Mouse (Mus musculus): ENCODE results near the gene Prcp. TPM values are rescaled to one million over a fixed set of nuclear protein-coding genes. Genes with fewer than 3 reads are reported as not detected.

Gene Prcp
- polyA plus RNA-seq, 1 experiment from 2014 or later: 14.5 TPM

GRCm38 (mm10) chr7:92848246-92848645 lies 26.0 kb upstream of the Prcp start:
- no peaks in the 10 kb centered on the region for H3K9me3 ChIP-seq (replicated peaks; ENCODE audit: control insufficient read depth, low read length)
- DNase-seq (ENCODE audit: low spot score) (no peak), ATAC-seq (no peak)
- H3K4me3 ChIP-seq (ENCODE audit: low read depth, low read length): no peak overlapping the region
- H3K9ac ChIP-seq (ENCODE audit: low read length): no peak overlapping the region
- H3K27ac ChIP-seq (ENCODE audit: low read depth, low read length): no peak overlapping the region
- 89% methylated on average over 3 of the region's 3 CpGs for WGBS
- no peaks in the 10 kb centered on the region for H3K4me1 ChIP-seq (ENCODE audit: control insufficient read depth, insufficient read depth, low read length)
- no peaks in the 10 kb centered on the region for H3K36me3 ChIP-seq (ENCODE audit: control insufficient read depth, insufficient read depth, low read length)
- H3K4me2 ChIP-seq (ENCODE audit: low read length): no peak overlapping the region
- H3K27me3 ChIP-seq (replicated peaks; ENCODE audit: control insufficient read depth, insufficient read depth, low read length): no peaks in the 10 kb centered on the region

GRCm38 (mm10) chr7:92866526-92866925 lies 7.7 kb upstream of the Prcp start:
- DNase-seq (ENCODE audit: low spot score): peak; percentile 82
- H3K4me2 ChIP-seq (ENCODE audit: low read length): no peak overlapping the region
- 25% methylated on average over 2 of the region's 2 CpGs for WGBS

GRCm38 (mm10) chr7:92870161-92870560 lies 4.1 kb upstream of the Prcp start:
- 72% methylated on average over 3 of the region's 3 CpGs for WGBS
- H3K4me3 ChIP-seq (ENCODE audit: low read depth, low read length): no peak overlapping the region
- ATAC-seq: no peak
- H3K9ac ChIP-seq (ENCODE audit: low read length): no peak overlapping the region
- no peak overlapping the region for H3K4me2 ChIP-seq (ENCODE audit: low read length)
- no peaks in the 10 kb centered on the region for H3K9me3 ChIP-seq (replicated peaks; ENCODE audit: control insufficient read depth, low read length)
- peak; percentile 65 for DNase-seq (ENCODE audit: low spot score)
- H3K27me3 ChIP-seq (replicated peaks; ENCODE audit: control insufficient read depth, insufficient read depth, low read length): no peaks in the 10 kb centered on the region
- H3K27ac ChIP-seq (ENCODE audit: low read depth, low read length): no peak overlapping the region
- 0 out of 2 replicates have a peak, but pooled peaks cover 2% of the 10 kb centered on the region for H3K4me1 ChIP-seq (ENCODE audit: control insufficient read depth, insufficient read depth, low read length)
- H3K36me3 ChIP-seq (ENCODE audit: control insufficient read depth, insufficient read depth, low read length): no peaks in the 10 kb centered on the region

More at GRCm38 (mm10) chr7:92866526-92866925, 7.7 kb upstream of the Prcp start:
- ATAC-seq: no peak
- Histone ChIP-seq H3K9me3 (replicated peaks; ENCODE audit: control insufficient read depth, low read length) (no peaks in the 10 kb centered on the region), H3K4me3 (ENCODE audit: low read depth, low read length) (no peak overlapping the region), H3K36me3 (ENCODE audit: control insufficient read depth, insufficient read depth, low read length) (peaks cover 4% of the 10 kb centered on the region), H3K4me1 (ENCODE audit: control insufficient read depth, insufficient read depth, low read length) (no peaks in the 10 kb centered on the region), H3K27me3 (replicated peaks; ENCODE audit: control insufficient read depth, insufficient read depth, low read length) (no peaks in the 10 kb centered on the region), H3K9ac (ENCODE audit: low read length) (no peak overlapping the region), H3K27ac (ENCODE audit: low read depth, low read length) (no peak overlapping the region)

- 91% methylated on average over 4 of the region's 4 CpGs for WGBS
- Histone ChIP-seq H3K4me2 (ENCODE audit: low read length) (no peak overlapping the region), H3K9ac (ENCODE audit: low read length) (no peak overlapping the region), H3K9me3 (replicated peaks; ENCODE audit: control insufficient read depth, low read length) (no peaks in the 10 kb centered on the region), H3K36me3 (ENCODE audit: control insufficient read depth, insufficient read depth, low read length) (no peaks in the 10 kb centered on the region), H3K27ac (ENCODE audit: low read depth, low read length) (no peak overlapping the region), H3K27me3 (replicated peaks; ENCODE audit: control insufficient read depth, insufficient read depth, low read length) (no peaks in the 10 kb centered on the region), H3K4me3 (ENCODE audit: low read depth, low read length) (no peak overlapping the region), H3K4me1 (ENCODE audit: control insufficient read depth, insufficient read depth, low read length) (peaks cover 11% of the 10 kb centered on the region; the same call in 1 of the 2 replicates)
- no peak for DNase-seq (ENCODE audit: low spot score)
- no peak for ATAC-seq
Observed at GRCm38 (mm10) chr7:92871596-92871995, 2.7 kb upstream of the Prcp start.

GRCm38 (mm10) chr7:92874761-92875408 lies 615 bp downstream of the Prcp start:
- peak overlapping the region; percentile 55 for H3K4me2 ChIP-seq (ENCODE audit: low read length)
- under 1% methylated on average over 29 of the region's 29 CpGs for WGBS
- peak; percentile 93 for DNase-seq (ENCODE audit: low spot score)
- peak overlapping the region; percentile 97 for H3K27ac ChIP-seq (ENCODE audit: low read depth, low read length)
- ATAC-seq: peak; percentile 89
- no peaks in the 10 kb centered on the region for H3K36me3 ChIP-seq (ENCODE audit: control insufficient read depth, insufficient read depth, low read length)
- no peaks in the 10 kb centered on the region for H3K27me3 ChIP-seq (replicated peaks; ENCODE audit: control insufficient read depth, insufficient read depth, low read length)
- H3K9me3 ChIP-seq (replicated peaks; ENCODE audit: control insufficient read depth, low read length): no peaks in the 10 kb centered on the region
- H3K9ac ChIP-seq (ENCODE audit: low read length): peak overlapping the region; percentile 78
- peak overlapping the region; percentile 55 for H3K4me3 ChIP-seq (ENCODE audit: low read depth, low read length)
- peaks cover 11% of the 10 kb centered on the region; the same call in 1 of the 2 replicates for H3K4me1 ChIP-seq (ENCODE audit: control insufficient read depth, insufficient read depth, low read length)

- Histone ChIP-seq H3K27ac (ENCODE audit: low read depth, low read length) (no peak overlapping the region), H3K9ac (ENCODE audit: low read length) (no peak overlapping the region), H3K27me3 (replicated peaks; ENCODE audit: control insufficient read depth, insufficient read depth, low read length) (no peaks in the 10 kb centered on the region), H3K4me2 (ENCODE audit: low read length) (peak overlapping the region; percentile 55), H3K36me3 (ENCODE audit: control insufficient read depth, insufficient read depth, low read length) (no peaks in the 10 kb centered on the region), H3K9me3 (replicated peaks; ENCODE audit: control insufficient read depth, low read length) (no peaks in the 10 kb centered on the region), H3K4me1 (ENCODE audit: control insufficient read depth, insufficient read depth, low read length) (peaks cover 11% of the 10 kb centered on the region; the same call in 1 of the 2 replicates), H3K4me3 (ENCODE audit: low read depth, low read length) (0 out of 2 replicates have a peak overlapping the region, but pooled peaks have one; percentile 55)
- DNase-seq (ENCODE audit: low spot score) (no peak), ATAC-seq (no peak)
- WGBS: 45% methylated on average over 3 of the region's 3 CpGs
Observed at GRCm38 (mm10) chr7:92876066-92876465, 1.8 kb downstream of the Prcp start.

GRCm38 (mm10) chr7:92876538-92876937 lies 2.3 kb downstream of the Prcp start:
- Histone ChIP-seq H3K4me2 (ENCODE audit: low read length) (peak overlapping the region; percentile 55), H3K9ac (ENCODE audit: low read length) (0 out of 2 replicates have a peak overlapping the region, but pooled peaks have one; percentile 7), H3K4me1 (ENCODE audit: control insufficient read depth, insufficient read depth, low read length) (peaks cover 11% of the 10 kb centered on the region; the same call in 1 of the 2 replicates), H3K9me3 (replicated peaks; ENCODE audit: control insufficient read depth, low read length) (no peaks in the 10 kb centered on the region), H3K27ac (ENCODE audit: low read depth, low read length) (no peak overlapping the region), H3K36me3 (ENCODE audit: control insufficient read depth, insufficient read depth, low read length) (no peaks in the 10 kb centered on the region), H3K27me3 (replicated peaks; ENCODE audit: control insufficient read depth, insufficient read depth, low read length) (no peaks in the 10 kb centered on the region), H3K4me3 (ENCODE audit: low read depth, low read length) (no peak overlapping the region)
- DNase-seq (ENCODE audit: low spot score) (no peak), ATAC-seq (no peak)
- 47% methylated on average over 7 of the region's 7 CpGs for WGBS

- H3K36me3 ChIP-seq (ENCODE audit: control insufficient read depth, insufficient read depth, low read length): no peaks in the 10 kb centered on the region
- no peaks in the 10 kb centered on the region for H3K9me3 ChIP-seq (replicated peaks; ENCODE audit: control insufficient read depth, low read length)
- no peaks in the 10 kb centered on the region for H3K27me3 ChIP-seq (replicated peaks; ENCODE audit: control insufficient read depth, insufficient read depth, low read length)
- ATAC-seq: no peak
- no peak overlapping the region for H3K4me3 ChIP-seq (ENCODE audit: low read depth, low read length)
- DNase-seq (ENCODE audit: low spot score): no peak
- 87% methylated on average over 7 of the region's 7 CpGs for WGBS
- no peak overlapping the region for H3K27ac ChIP-seq (ENCODE audit: low read depth, low read length)
- peaks cover 9% of the 10 kb centered on the region; the same call in 1 of the 2 replicates for H3K4me1 ChIP-seq (ENCODE audit: control insufficient read depth, insufficient read depth, low read length)
- no peak overlapping the region for H3K9ac ChIP-seq (ENCODE audit: low read length)
- no peak overlapping the region for H3K4me2 ChIP-seq (ENCODE audit: low read length)
Observed at GRCm38 (mm10) chr7:92878575-92879285, 4.5 kb downstream of the Prcp start.

All from forebrain, embryonic 14.5 days (tissue).